Mouse (Mus musculus) neural tube, embryonic 12.5 days (tissue): Measurements from ENCODE around the gene Prpf19. TPM values are rescaled to one million over a fixed set of nuclear protein-coding genes. Genes with fewer than 3 reads are reported as not detected.
A peak's percentile ranks its signal among the peaks of the same experiment; 100 is the strongest.

Experiments used
- ATAC-seq: fragments of 200-750 bp; cut with Nextera tagmentation; 2 replicates; pipeline ENCODE4 v1.8.0; 2017; ENCODE audit warnings: low read depth, mild to moderate bottlenecking, moderate TSS enrichment, moderate library complexity; ENCODE audit not compliant: low FRiP score
- H3K27ac ChIP-seq: fragments of 300-500 bp; sonication (generic); 2 replicates; pipeline ENCODE4 v1.5.1; 2016
- H3K27me3 ChIP-seq: fragments of 300-500 bp; sonication (generic); replicated peaks from 2 replicates; pipeline ENCODE4 v1.6.1; 2016; ENCODE audit warnings: mild to moderate bottlenecking
- H3K36me3 ChIP-seq: fragments of 300-500 bp; sonication (generic); 2 replicates; pipeline ENCODE4 v1.6.1; 2016; ENCODE audit warnings: mild to moderate bottlenecking
- H3K4me1 ChIP-seq: fragments of 300-500 bp; sonication (generic); 2 replicates; pipeline ENCODE4 v1.6.1; 2016
- H3K4me2 ChIP-seq: fragments of 300-500 bp; sonication (generic); replicated peaks from 2 replicates; pipeline ENCODE4 v1.6.1; 2016; ENCODE audit warnings: mild to moderate bottlenecking
- H3K4me3 ChIP-seq: fragments of 300-500 bp; sonication (generic); 2 replicates; pipeline ENCODE4 v1.5.1; 2016
- H3K9ac ChIP-seq: fragments of 300-500 bp; sonication (generic); 2 replicates; pipeline ENCODE4 v1.6.1; 2016; ENCODE audit warnings: mild to moderate bottlenecking
- H3K9me3 ChIP-seq: fragments of 300-500 bp; sonication (generic); 2 replicates; pipeline ENCODE4 v1.6.1; 2016; ENCODE audit warnings: mild to moderate bottlenecking
- whole genome bisulfite sequencing: fragments of 180-500 bp; shearing (Covaris S2); methylation state at CpG from one replicate; pipeline ENCODE4 v1.1.7; 2016; 5-methylcytosine and 5-hydroxymethylcytosine counted together
- polyA plus RNA-seq: library from polyadenylated mRNA; unstranded; fragments of >200 nt; fragmentation: Nextera tagmentation; extraction: Ambion mirVana; gene quantifications from 2 replicates; pipeline ENCODE4 v1.2.1, GENCODE M21; 2016

Gene Prpf19
- polyA plus RNA-seq, 1 experiment from 2014 or later, result 39.0 TPM

DNA sequence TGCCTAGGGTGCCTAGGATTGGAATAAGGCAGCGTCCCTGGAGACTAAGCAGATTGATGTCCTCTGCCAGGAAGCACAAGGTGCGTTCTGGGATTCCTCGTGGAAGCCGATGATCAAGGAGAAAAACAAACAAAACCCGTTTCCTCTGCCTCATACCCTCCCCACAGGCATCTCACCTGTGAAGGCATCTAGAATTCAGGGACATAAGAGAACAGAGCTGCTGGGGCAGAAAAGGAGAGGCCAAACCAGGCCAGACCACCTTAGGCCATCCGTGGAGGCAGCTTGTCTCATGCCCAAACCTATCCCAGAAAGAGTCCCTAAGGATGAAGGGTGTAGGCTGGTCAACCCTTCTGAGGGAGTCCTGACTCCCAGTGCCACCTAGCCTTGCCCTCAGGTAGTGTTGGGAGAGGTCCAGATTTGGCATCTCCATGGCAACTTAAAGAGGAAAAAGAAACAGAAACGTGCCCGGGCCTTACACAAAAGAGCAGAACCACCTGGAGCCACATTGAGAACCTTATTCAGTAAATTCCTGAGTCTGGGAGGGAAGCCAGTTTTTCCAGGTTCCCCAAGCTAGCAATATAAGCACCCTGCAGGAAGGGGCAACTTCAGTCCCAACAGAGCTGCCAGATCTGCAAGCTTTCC is 25.0 kb upstream of the Prpf19 start, which contains the start of gene Tmem132a:
Tmem132a (minus strand) TSS at position 55 of the 642 bp plus-strand sequence.
- Histone ChIP-seq H3K4me1 (peaks cover 26% of the 10 kb centered on the region), H3K27me3 (no peaks in the 10 kb centered on the region), H3K9ac (peak within 1 kb of the TSS; percentile 93), H3K9me3 (no peaks in the 10 kb centered on the region), H3K27ac (peak within 1 kb of the TSS; percentile 82), H3K4me2 (peak within 1 kb of the TSS; percentile 83), H3K4me3 (peak within 1 kb of the TSS; percentile 85), H3K36me3 (peaks cover 57% of the 10 kb centered on the region)
- ATAC-seq, result peak; percentile 27; the same call in 1 of the 2 replicates
- 4% methylated on average over 8 of the region's 8 CpGs for WGBS

DNA sequence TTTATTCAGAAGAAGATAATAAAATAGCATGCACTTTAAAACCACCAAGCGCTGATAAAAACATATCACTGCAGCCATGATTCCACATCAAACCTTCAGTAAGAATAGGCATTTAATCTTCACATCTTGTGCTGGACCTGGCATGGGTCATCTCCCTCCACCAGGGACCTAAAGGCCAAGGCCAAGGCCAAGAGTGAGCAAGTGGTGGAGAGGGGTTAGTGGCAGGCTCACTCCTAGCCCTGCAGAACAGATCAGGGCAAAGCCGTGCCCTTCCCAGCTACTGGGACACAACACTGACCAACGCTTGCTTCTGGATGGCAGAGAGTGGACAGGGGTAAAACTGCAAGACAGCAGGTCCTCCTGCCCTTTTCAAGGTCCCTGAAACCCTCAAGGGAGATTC is 24.4 kb upstream of the Prpf19 start:
- no peak overlapping the region for H3K27ac ChIP-seq
- no peak for ATAC-seq
- no peak overlapping the region for H3K4me3 ChIP-seq
- no peaks in the 10 kb centered on the region for H3K27me3 ChIP-seq
- no peaks in the 10 kb centered on the region for H3K9me3 ChIP-seq
- 93% methylated on average over 3 of the region's 3 CpGs for WGBS
- H3K9ac ChIP-seq, result no peak overlapping the region
- no peak overlapping the region for H3K4me2 ChIP-seq
- peaks cover 26% of the 10 kb centered on the region for H3K4me1 ChIP-seq
- peaks cover 50% of the 10 kb centered on the region for H3K36me3 ChIP-seq

DNA sequence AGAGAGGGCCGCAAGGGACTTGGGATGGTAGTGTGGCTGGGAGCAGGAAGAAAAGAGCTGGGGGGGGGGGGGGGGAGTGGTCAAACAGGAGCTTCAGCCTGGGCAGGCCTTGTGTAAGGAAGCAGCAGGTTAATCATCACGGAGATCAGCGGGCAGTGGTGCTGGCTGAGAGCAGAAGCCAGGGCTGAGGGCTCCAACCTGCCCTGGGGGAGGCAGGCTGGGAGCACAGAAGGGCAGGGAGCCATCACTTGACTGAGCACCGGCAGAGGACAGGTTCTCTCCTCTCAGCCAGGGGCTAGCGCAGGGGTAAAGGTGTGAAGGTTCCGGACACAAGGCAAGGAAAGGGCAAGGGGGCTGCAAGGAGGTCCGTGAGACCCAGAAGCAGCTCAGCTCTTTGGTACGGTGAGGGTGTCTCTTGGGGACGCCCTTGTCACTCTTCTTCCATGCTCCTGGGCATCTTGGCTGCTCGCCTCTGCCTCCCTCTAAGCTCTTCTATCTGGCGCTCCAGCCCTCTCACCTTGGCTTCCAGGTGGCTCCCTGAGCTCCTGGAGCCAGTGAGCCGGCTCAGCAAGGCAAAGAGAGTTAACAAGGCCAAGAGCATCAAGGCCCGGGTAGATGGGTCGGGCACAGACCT is 23.6 kb upstream of the Prpf19 start:
- H3K4me1 ChIP-seq, result peaks cover 26% of the 10 kb centered on the region
- H3K4me3 ChIP-seq, result no peak overlapping the region
- no peaks in the 10 kb centered on the region for H3K9me3 ChIP-seq
- H3K9ac ChIP-seq, result no peak overlapping the region
- peaks cover 43% of the 10 kb centered on the region for H3K36me3 ChIP-seq
- no peaks in the 10 kb centered on the region for H3K27me3 ChIP-seq
- ATAC-seq, result no peak
- no peak overlapping the region for H3K27ac ChIP-seq
- H3K4me2 ChIP-seq, result no peak overlapping the region
- 80% methylated on average over 14 of the region's 14 CpGs for WGBS

DNA sequence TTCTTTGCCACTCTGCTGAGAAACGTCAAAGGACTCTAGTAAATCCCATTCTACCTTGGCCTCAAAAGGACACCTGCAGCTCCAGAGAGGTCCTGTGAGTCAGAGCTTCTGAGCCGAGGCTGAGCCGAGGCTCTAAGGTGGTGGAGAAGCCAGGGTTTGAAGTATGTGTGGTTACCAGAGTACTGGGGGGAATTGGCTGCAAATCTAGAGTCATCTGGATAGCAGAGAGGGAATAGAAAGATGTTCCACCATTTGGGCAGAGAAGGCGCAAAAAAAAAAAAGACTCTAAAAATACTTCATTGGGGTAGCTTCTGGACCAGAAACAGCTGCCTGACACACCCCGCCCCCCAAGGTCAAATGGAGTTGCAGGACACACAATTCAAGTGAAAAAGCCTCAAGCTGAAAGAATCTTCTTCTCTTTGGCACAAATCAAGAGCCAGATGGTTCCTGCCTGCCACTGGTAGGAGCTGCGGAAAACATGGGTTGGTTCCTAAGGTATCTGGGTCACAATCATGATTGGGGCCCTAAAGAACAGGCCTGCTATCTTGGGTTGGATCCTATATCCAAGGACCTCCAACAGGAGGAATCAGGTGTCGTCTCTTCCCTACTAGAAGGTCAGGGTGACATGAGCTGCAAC is 16.7 kb upstream of the Prpf19 start:
- H3K27me3 ChIP-seq, result no peaks in the 10 kb centered on the region
- H3K9me3 ChIP-seq, result no peaks in the 10 kb centered on the region
- no peak for ATAC-seq
- H3K4me2 ChIP-seq, result no peak overlapping the region
- 94% methylated on average over 7 of the region's 7 CpGs for WGBS
- H3K27ac ChIP-seq, result no peak overlapping the region
- no peak overlapping the region for H3K4me3 ChIP-seq
- peaks cover 18% of the 10 kb centered on the region for H3K4me1 ChIP-seq
- peaks cover 12% of the 10 kb centered on the region for H3K36me3 ChIP-seq
- no peak overlapping the region for H3K9ac ChIP-seq

DNA sequence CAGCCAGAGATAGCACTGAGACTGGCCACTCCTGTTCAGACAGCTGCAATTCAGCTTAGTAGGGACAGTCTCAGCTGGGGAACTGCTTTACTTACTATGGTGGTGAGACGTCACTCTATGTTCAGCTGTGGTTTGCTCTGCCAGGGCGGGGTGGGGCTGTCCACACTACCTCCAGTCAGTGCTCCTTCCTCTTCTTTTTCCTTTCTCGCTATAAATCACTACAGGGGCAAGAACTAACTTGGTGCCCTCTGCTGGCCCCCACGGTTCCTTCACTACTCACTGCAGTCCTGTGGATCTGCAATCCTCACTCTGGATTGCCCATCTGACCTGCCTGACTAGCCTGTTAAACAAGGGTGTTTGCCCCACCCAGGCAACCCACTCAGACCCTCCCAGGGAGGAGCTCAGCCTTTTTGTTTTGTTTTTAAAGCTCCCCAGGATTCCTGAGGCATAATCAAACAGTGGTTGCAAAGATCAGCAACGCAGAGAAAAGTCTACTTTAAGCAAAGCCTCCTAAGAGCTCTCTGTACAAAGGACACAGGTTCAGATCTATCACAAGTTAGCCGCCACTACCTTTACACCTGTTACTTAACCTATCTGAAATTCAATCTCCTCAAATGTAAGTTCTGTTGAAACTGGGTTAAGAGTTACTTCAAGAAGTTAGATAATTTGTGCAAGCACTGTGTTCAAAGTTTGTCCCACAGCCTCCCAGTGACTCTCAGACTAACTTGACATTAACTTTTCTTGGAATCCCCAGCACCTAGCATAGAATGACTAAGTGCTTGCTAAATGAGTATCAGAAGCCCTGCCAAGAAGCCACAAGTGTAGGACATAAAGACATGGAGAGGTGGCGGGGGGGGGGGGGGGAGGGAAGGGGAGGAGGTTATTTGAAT is 14.7 kb upstream of the Prpf19 start:
- Histone ChIP-seq H3K9ac (peak overlapping the region; percentile 59; the same call in 1 of the 2 replicates), H3K27me3 (no peaks in the 10 kb centered on the region), H3K4me1 (peaks cover 18% of the 10 kb centered on the region), H3K4me2 (peak overlapping the region; percentile 94), H3K27ac (0 out of 2 replicates have a peak overlapping the region, but pooled peaks have one; percentile 90), H3K36me3 (no peaks in the 10 kb centered on the region), H3K9me3 (no peaks in the 10 kb centered on the region), H3K4me3 (peak overlapping the region; percentile 48)
- 51% methylated on average over 6 of the region's 7 CpGs for WGBS
- ATAC-seq, result no peak

DNA sequence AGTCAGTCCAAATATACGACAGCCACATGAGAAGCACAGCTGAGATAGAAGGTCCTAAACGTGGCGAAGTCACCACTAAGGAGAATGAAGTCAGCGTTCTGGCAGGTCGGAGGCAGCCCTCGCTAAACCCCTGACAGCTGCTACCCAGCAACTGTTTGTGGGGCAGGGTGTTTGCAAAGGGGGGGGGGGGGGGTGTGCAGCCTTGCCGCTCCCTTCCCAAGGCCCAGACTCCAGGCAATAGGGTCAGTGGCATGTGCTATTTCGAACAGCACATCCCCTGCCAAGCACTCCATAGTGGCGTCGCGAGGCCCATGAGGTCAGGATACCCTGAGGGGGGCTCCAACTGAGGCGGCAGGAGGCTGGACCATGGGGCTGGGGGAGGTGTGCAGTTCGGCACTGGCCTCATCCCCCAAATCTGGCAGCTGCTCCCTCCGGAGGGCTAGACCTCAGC is 14.0 kb upstream of the Prpf19 start:
- Histone ChIP-seq H3K9me3 (no peaks in the 10 kb centered on the region), H3K9ac (peak overlapping the region; percentile 59), H3K27me3 (no peaks in the 10 kb centered on the region), H3K4me2 (peak overlapping the region; percentile 94), H3K4me1 (peaks cover 18% of the 10 kb centered on the region), H3K4me3 (peak overlapping the region; percentile 48), H3K36me3 (no peaks in the 10 kb centered on the region), H3K27ac (peak overlapping the region; percentile 90; the same call in 1 of the 2 replicates)
- ATAC-seq, result no peak; the same call in 1 of the 2 replicates
- WGBS, result 3% methylated on average over 14 of the region's 14 CpGs

DNA sequence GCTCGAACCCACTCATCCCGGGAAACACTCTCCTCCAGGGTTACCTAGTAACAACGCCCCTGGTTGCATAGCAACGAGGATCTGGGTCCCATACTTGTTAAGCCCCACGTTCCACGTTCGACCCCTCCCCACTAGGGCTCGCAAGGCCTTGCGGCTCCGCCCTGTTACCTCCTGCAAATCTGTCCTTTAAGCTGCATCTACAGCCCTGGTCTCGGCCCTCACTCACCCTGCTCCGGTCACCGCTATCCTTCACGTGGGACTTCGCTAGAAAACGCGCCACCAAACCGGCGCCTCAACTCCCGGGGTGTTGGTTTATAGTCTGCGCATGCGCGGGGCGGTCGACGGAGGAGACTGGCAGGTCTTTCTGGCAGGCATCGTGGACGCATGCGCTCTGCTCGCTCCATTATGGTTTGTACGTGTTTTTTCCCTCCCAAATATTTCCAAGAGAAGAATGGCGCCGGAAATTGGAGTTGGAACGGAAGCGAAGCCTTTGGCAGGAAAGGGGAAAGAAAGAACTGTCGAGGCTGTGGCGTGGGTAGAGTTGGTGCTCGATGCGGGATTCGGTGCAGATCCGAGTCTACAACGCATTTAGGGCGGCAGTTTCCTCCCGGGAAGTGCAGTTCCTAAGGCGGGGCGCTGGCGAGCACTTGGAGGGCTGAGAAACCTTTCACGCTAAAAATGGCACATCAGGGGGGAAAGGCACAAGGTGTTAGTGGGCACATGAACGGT is 13.4 kb upstream of the Prpf19 start, which contains the start of gene Tmem109:
Tmem109 (minus strand) TSS at position 576 of the 729 bp plus-strand sequence.
- peak; percentile 94 for ATAC-seq
- Histone ChIP-seq H3K4me2 (peak within 1 kb of the TSS; percentile 94), H3K4me3 (peak within 1 kb of the TSS; percentile 48), H3K9ac (peak within 1 kb of the TSS; percentile 59), H3K27me3 (no peaks in the 10 kb centered on the region), H3K9me3 (no peaks in the 10 kb centered on the region), H3K4me1 (peaks cover 18% of the 10 kb centered on the region), H3K36me3 (no peaks in the 10 kb centered on the region), H3K27ac (peak within 1 kb of the TSS; percentile 90)
- under 1% methylated on average over 49 of the region's 49 CpGs for WGBS

DNA sequence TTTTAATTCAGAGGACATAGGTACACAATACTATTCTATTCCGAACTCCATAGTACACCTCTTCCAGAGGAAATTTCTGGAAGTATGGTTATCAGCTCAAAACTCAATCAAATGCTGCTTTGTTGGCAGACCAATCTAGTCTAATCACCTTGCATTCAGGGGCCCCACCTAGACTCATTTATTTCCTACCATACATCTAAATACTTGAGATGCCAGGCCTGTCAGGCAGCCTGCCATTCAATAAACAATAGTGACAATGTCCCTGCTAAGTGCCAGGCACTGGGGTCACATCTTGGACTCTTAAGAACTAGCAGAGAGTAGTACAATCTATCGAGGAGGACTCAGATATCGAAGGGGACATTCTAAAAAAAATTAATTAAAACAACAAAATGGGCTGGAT is 2.8 kb upstream of the Prpf19 start:
- H3K4me3 ChIP-seq, result no peak overlapping the region
- H3K4me2 ChIP-seq, result no peak overlapping the region
- H3K9ac ChIP-seq, result no peak overlapping the region
- 0 out of 2 replicates have a peak, but pooled peaks cover under 1% of the 10 kb centered on the region for H3K36me3 ChIP-seq
- H3K27me3 ChIP-seq, result no peaks in the 10 kb centered on the region
- ATAC-seq, result no peak
- no peaks in the 10 kb centered on the region for H3K9me3 ChIP-seq
- 85% methylated on average over 3 of the region's 3 CpGs for WGBS
- H3K4me1 ChIP-seq, result peaks cover 15% of the 10 kb centered on the region
- H3K27ac ChIP-seq, result no peak overlapping the region

DNA sequence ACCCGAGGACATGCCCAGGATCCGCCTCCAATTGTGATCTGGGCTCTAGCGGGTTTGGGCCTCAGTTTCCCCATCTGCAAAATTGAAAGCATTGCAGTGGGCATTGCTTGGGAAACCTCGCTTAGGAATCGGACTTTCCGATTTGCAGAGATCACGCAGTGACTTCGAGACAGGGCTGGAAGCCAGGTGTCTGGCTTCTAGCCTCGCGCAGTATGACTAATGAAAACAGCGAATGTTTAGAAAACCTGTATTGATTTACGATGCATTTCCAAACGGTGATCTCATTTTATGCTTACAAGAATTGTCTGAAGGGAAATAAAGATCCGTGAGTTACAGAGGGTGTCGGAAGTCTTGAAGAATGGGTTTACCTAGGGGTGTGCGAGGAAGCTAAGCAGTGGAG is 677 bp downstream of the Prpf19 start:
- Histone ChIP-seq H3K27me3 (no peaks in the 10 kb centered on the region), H3K9ac (peak overlapping the region; percentile 89), H3K4me1 (peaks cover 18% of the 10 kb centered on the region), H3K27ac (peak overlapping the region; percentile 80; the same call in 1 of the 2 replicates), H3K4me3 (peak overlapping the region; percentile 88), H3K9me3 (no peaks in the 10 kb centered on the region), H3K4me2 (peak overlapping the region; percentile 75), H3K36me3 (peaks cover 35% of the 10 kb centered on the region)
- 1% methylated on average over 16 of the region's 16 CpGs for WGBS
- peak; percentile 21; the same call in 1 of the 2 replicates for ATAC-seq

DNA sequence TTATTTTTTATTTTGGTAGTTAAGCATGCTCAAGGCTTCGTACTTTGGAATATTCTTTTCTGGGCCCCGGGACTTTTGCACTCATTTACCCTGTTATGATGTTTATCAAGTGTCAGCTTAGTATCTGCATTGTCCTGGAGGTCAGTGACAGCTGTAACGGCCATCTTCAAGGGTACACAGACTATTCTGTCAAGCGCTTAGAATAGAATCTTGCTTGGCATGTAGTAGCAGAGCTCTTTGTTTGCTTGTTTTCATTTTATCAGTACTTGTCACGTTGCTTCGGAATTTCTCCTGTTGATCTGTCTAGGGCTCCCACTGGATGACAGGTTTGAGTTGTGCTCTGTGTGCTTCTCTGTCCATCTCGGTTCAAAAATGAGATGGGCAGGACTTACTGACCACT is 1.8 kb downstream of the Prpf19 start:
- Histone ChIP-seq H3K9ac (no peak overlapping the region), H3K4me3 (no peak overlapping the region), H3K27me3 (no peaks in the 10 kb centered on the region), H3K36me3 (peaks cover 47% of the 10 kb centered on the region), H3K9me3 (no peaks in the 10 kb centered on the region), H3K4me2 (peak overlapping the region; percentile 75), H3K4me1 (peaks cover 18% of the 10 kb centered on the region), H3K27ac (no peak overlapping the region)
- ATAC-seq, result no peak
- 90% methylated on average over 7 of the region's 7 CpGs for WGBS

DNA sequence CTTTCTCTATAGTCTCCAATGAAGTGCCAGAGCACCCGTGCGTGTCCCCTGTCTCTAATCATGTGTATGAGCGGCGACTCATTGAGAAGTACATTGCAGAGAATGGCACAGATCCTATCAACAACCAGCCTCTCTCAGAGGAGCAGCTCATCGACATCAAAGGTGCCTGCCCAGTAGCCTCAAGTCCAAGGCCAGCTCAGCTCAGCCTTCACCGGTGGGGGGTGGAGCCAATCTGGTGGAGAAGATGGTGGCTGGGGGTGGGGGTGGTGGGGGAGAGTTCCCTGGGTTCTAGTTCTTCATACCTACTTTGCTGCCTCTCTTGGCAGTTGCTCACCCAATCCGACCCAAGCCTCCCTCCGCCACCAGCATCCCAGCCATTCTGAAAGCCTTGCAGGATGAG is 2.5 kb downstream of the Prpf19 start:
- Histone ChIP-seq H3K9me3 (no peaks in the 10 kb centered on the region), H3K4me2 (0 out of 2 replicates have a peak overlapping the region, but pooled peaks have one; percentile 75), H3K36me3 (peaks cover 53% of the 10 kb centered on the region), H3K27me3 (no peaks in the 10 kb centered on the region), H3K4me1 (peaks cover 18% of the 10 kb centered on the region), H3K27ac (no peak overlapping the region), H3K9ac (no peak overlapping the region), H3K4me3 (no peak overlapping the region)
- ATAC-seq, result no peak
- WGBS, result 94% methylated on average over 8 of the region's 8 CpGs
